Mouse (Mus musculus) G1E (cell line): ENCODE data around the gene Lypd1. TPM values are rescaled to one million over a fixed set of nuclear protein-coding genes. Genes with fewer than 3 reads are reported as not detected.

ENCODE experiments used
- ATAC-seq: 2 replicates; pipeline ENCODE4 v1.8.0; 2016; ENCODE audit warnings: mild to moderate bottlenecking; ENCODE audit not compliant: insufficient number of reproducible peaks, poor library complexity, low FRiP score, severe bottlenecking; ENCODE audit errors: extremely low read depth
- DNase-seq: peaks from one replicate; pipeline ENCODE4 v3.0.0; 2012; ENCODE audit warnings: low spot score
- H3K27me3 ChIP-seq: 2 replicates; pipeline ENCODE4 v1.6.1; 2012; ENCODE audit warnings: mild to moderate bottlenecking, low read length, inconsistent platforms; ENCODE audit not compliant: insufficient read depth
- H3K36me3 ChIP-seq: replicated peaks from 2 replicates; pipeline ENCODE3; 2012; ENCODE audit warnings: mild to moderate bottlenecking, inconsistent platforms
- H3K4me1 ChIP-seq: 2 replicates; pipeline ENCODE4 v1.6.1; 2012; ENCODE audit warnings: low read depth, low read length, inconsistent platforms, mixed read lengths; ENCODE audit not compliant: insufficient read depth
- H3K4me3 ChIP-seq: 2 replicates; pipeline ENCODE4 v1.5.1; 2012; ENCODE audit warnings: low read depth, mild to moderate bottlenecking, inconsistent platforms, low read length, moderate library complexity, mixed read lengths
- H3K9me3 ChIP-seq: replicated peaks from 2 replicates; pipeline ENCODE4 v1.6.1; 2012; ENCODE audit warnings: inconsistent platforms
- CTCF ChIP-seq: IDR thresholded peaks from 2 replicates; pipeline ENCODE4 v1.5.1; 2012; ENCODE audit warnings: low read depth, low read length, inconsistent platforms, mixed read lengths
- GATA1 ChIP-seq: IDR thresholded peaks from 2 replicates; pipeline ENCODE4 v1.6.1; 2012; ENCODE audit warnings: borderline replicate concordance, low read length, inconsistent platforms, mixed read lengths
- GATA2 ChIP-seq: IDR thresholded peaks from 2 replicates; pipeline ENCODE4 v1.6.1; 2012; ENCODE audit warnings: low read depth, low read length, inconsistent platforms, borderline replicate concordance
- POLR2AphosphoS5 ChIP-seq: IDR thresholded peaks from 2 replicates; pipeline ENCODE4 v1.6.1; 2012; ENCODE audit warnings: low read depth, low read length, inconsistent platforms; ENCODE audit not compliant: insufficient replicate concordance
- TAL1 ChIP-seq: conservative IDR thresholded peaks from 2 replicates; pipeline ENCODE4 v1.6.1; 2012; ENCODE audit warnings: low read depth, low read length, inconsistent platforms, mixed read lengths
- polyA plus RNA-seq: library from polyadenylated mRNA; stranded (reverse); fragments of >175 nt; gene quantifications from 2 replicates; pipeline ENCODE4 v1.2.3, GENCODE M21; 2012
- total RNA-seq, 2 experiments: library from RNA; stranded (forward) in 1 of 2; stranded (reverse) in 1 of 2; fragments of 200-1000 nt in 1 of 2; fragments of >200 nt in 1 of 2; fragmentation: Nextera tagmentation in 1 of 2; gene quantifications; 2 replicates each; pipeline ENCODE4 v1.2.3; 2014 to 2017

Gene Lypd1
- total and polyA plus RNA-seq, 3 experiments, result 0.68 to 1.7 TPM; not detected in 1

- Histone ChIP-seq H3K9me3 (peaks cover 22% of the 10 kb centered on the region), H3K4me3 (no peak overlapping the region), H3K4me1 (peaks cover 7% of the 10 kb centered on the region), H3K36me3 (no peaks in the 10 kb centered on the region), H3K27me3 (no peaks in the 10 kb centered on the region)
- TF ChIP-seq POLR2AphosphoS5 (no peak), GATA2 (no peak)
- ATAC-seq (no peak), DNase-seq (no peak)
These were observed 7.8 kb upstream of the Lypd1 start for GRCm38 (mm10) chr1:125920696-125921095.

DNA sequence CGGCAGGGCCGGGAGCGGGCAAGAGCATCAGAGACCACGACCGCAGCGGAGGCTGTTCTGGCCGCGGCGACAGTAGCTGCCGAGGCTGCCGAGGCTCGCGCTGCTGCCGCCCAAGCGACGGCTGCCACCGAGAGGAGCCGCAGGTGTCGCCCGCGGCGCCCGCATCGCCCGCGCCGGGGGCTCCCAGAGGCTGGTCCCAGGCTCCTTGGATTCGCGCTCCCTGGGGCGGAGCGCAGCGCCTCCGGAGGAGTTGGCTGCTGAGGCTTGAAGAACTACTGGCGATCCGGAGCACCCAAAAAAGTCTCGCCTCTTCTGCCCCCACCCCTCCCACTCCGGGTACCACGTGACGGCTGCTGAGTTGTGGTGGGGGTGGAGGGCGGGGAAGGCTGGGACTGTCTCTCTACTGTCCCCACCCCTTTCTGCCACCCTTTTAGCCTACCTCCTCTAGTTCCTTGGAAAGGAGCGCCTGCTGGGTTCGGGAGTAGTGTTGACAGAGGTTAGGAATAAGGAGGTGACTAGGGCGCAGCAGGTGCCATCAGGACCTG lies 928 bp downstream of the Lypd1 start:
- Histone ChIP-seq H3K36me3 (no peaks in the 10 kb centered on the region), H3K9me3 (peaks cover 43% of the 10 kb centered on the region), H3K27me3 (peaks cover 7% of the 10 kb centered on the region; the same call in 1 of the 2 replicates), H3K4me1 (peaks cover 17% of the 10 kb centered on the region), H3K4me3 (peak overlapping the region; percentile 72)
- TF ChIP-seq GATA1, result no peak
- TF ChIP-seq POLR2AphosphoS5, result no peak
- TF ChIP-seq CTCF, result no peak
- TF ChIP-seq GATA2, result no peak
- no peak for TF ChIP-seq TAL1
- DNase-seq, result peak; percentile 45
- no peak for ATAC-seq

DNA sequence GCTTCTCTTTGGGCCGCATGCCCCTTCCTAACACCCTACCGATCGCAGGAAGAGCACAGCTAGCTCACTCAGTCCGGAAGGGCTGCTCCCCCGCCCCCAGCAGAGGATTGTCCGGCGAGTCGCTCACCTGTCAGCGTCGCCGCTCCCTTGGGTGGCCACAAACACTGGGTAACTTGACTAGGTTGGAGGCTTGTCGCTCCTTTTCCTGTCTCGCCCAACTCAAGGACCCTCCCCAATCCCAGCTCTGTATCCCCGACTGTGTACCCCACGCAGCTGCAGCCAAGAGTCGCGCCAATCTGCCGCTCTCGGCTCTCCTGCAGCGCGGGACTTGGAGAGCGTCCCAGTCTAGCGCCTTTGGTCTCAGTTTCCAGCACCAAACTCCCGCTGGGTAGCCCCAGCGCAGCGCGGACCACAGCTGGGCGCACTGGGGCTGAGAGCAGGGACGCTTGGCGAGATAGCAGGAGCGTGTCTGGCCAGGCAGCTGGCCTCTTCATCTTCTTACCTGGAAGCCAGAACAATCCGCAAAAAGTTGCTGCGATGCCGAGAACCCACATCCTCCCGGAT lies 1.5 kb downstream of the Lypd1 start:
- H3K9me3 ChIP-seq, result peaks cover 42% of the 10 kb centered on the region
- peak; percentile 15 for DNase-seq

DNA sequence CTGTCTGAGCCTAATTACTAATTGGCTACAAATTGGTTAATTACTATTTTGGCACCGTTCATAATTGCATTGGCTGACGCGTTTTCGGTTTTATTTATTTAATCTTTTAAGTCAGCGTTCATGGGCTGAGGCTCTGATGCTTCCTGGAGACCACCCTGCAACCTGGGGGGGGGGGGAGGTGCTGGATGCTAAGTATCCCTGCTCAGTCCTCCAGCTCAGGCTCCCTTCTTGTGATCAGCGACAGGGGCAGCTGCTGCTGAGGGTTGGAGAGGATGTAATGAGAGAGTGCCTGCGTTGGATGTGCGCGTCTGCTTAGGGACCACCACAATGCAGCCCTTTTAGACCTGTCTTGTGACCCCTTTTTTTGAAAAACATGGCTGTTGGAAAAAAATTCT lies 2.0 kb downstream of the Lypd1 start:
- peak overlapping the region; percentile 72; the same call in 1 of the 2 replicates for H3K4me3 ChIP-seq
- no peak for ATAC-seq
- peaks cover 7% of the 10 kb centered on the region; the same call in 1 of the 2 replicates for H3K27me3 ChIP-seq
- no peak for DNase-seq
- H3K36me3 ChIP-seq, result no peaks in the 10 kb centered on the region
- H3K4me1 ChIP-seq, result peaks cover 17% of the 10 kb centered on the region
- peaks cover 38% of the 10 kb centered on the region for H3K9me3 ChIP-seq
- no peak for TF ChIP-seq GATA1
- no peak for TF ChIP-seq GATA2
- TF ChIP-seq CTCF, result no peak
- TF ChIP-seq TAL1, result no peak
- TF ChIP-seq POLR2AphosphoS5, result no peak

More for the DNA sequence above, 1.5 kb downstream of the Lypd1 start:
- Histone ChIP-seq H3K4me3 (peak overlapping the region; percentile 72), H3K36me3 (no peaks in the 10 kb centered on the region), H3K4me1 (peaks cover 17% of the 10 kb centered on the region), H3K27me3 (peaks cover 7% of the 10 kb centered on the region; the same call in 1 of the 2 replicates)
- ATAC-seq, result no peak
- TF ChIP-seq GATA2 (no peak), GATA1 (no peak), POLR2AphosphoS5 (no peak), TAL1 (no peak), CTCF (no peak)

DNA sequence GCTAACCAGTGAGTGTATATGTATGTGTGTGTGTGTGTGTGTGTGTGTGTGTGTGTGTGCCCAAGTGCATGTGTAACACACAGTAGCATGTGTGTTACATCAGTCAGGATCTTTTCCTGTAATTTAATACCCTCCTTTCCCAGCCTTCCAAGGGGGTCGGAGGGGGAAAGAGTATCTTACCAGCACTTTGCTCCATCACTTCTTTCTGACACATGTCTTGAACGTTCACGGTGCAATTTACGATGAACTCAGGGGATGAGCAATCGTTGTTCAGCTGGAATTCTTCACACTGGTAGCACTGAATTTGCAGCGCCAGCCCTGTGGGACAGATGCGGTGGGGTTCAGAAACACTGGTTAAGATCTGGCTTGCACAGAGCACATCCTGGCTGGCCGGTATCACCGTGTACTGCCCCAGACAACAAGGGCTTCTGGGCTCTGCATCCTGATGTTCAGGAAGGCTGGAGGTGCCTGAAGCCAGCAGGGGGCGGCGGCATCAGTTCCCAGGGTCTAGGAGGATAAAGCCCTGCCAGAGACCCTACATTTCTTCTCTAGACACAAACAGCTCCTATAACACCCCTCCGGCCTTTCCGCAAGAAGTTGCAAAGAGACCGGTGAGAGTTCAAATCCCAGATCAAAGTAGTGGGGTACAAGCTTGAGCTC lies 2.6 kb downstream of the Lypd1 start:
- ATAC-seq, result no peak
- Histone ChIP-seq H3K9me3 (peaks cover 36% of the 10 kb centered on the region), H3K27me3 (peaks cover 7% of the 10 kb centered on the region; the same call in 1 of the 2 replicates), H3K4me3 (peak overlapping the region; percentile 3; the same call in 1 of the 2 replicates), H3K4me1 (peaks cover 17% of the 10 kb centered on the region), H3K36me3 (no peaks in the 10 kb centered on the region)
- no peak for DNase-seq
- TF ChIP-seq POLR2AphosphoS5 (no peak), GATA1 (no peak), CTCF (no peak), GATA2 (no peak), TAL1 (no peak)

DNA sequence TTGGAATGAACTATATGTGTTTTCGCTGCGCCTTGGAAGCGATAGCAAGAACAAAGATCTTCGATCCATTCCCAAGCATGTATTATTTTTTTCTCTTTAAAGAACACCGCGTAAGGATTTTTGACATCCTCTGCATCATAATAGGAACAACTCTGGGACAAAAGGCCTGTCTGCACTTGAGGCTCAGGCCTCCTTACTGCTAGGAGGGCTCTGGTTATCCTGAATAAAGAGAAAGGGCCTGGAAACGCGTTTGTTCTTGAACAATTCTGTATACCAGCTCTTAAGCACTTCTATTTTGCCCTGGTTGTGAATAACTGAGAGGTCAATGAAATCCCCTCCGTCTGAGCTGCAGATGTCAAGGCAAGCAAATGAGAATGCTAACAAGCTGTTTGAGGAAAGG lies 19.7 kb downstream of the Lypd1 start:
- TF ChIP-seq GATA2, result no peak
- TF ChIP-seq CTCF, result no peak
- no peak for TF ChIP-seq TAL1
- no peak for TF ChIP-seq GATA1
- TF ChIP-seq POLR2AphosphoS5, result no peak
- H3K9me3 ChIP-seq, result peaks cover 24% of the 10 kb centered on the region
- H3K27me3 ChIP-seq, result no peaks in the 10 kb centered on the region
- H3K4me3 ChIP-seq, result no peak overlapping the region
- no peaks in the 10 kb centered on the region for H3K36me3 ChIP-seq
- DNase-seq, result no peak
- H3K4me1 ChIP-seq, result no peaks in the 10 kb centered on the region
- no peak for ATAC-seq

DNA sequence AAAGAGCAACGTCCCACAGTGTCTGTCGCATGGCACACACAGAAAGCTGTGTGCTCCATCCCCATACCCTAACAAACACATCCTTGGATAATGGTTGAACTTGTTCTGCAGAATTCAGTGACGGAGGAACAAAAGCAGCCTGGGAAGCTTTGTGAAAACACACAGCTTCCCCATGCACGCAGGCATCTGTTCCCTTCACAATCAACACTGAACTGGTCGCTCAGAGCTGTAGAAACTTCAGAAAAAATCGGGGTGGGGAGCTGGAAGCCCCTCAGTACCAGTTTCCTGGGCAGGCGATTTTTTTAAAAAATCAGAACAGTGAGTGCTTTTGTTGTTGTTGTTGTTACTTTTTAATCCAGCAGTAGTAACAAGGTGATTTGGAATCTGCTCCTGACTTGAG lies 42.8 kb downstream of the Lypd1 start:
- TF ChIP-seq POLR2AphosphoS5 (no peak), CTCF (no peak), GATA1 (no peak), TAL1 (no peak), GATA2 (no peak)
- DNase-seq, result no peak
- Histone ChIP-seq H3K4me1 (no peaks in the 10 kb centered on the region), H3K9me3 (peaks cover 30% of the 10 kb centered on the region), H3K36me3 (peaks cover 6% of the 10 kb centered on the region), H3K27me3 (no peaks in the 10 kb centered on the region), H3K4me3 (no peak overlapping the region)
- ATAC-seq, result no peak
